Mouse (Mus musculus): ENCODE data around the gene Btbd3. TPM values are rescaled to one million over a fixed set of nuclear protein-coding genes. Genes with fewer than 3 reads are reported as not detected.

Btbd3 gene
- polyA plus RNA-seq, 2 experiments = 1.8 to 2.0 TPM

DNA sequence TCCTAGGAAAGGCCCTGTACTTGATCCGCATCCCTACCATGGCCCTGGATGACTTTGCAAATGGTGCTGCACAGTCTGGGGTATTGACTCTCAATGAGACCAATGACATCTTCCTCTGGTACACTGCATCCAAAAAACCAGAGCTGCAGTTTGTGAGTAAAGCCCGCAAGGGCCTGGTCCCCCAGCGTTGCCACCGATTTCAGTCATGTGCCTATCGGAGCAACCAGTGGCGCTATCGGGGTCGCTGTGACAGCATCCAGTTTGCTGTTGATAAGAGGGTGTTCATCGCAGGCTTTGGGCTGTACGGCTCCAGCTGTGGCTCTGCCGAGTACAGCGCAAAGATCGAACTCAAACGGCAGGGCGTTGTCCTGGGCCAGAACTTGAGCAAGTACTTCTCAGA is 27.5 kb downstream of the Btbd3 start:
- no peak overlapping the region for H3K27ac ChIP-seq
- DNase-seq (ENCODE audit: low read depth in 3 of 3, low spot score in 3 of 3) (no peak), ATAC-seq (ENCODE audit: insufficient read depth) (no peak)
- no peaks in the 10 kb centered on the region for H3K4me1 ChIP-seq (replicated peaks; ENCODE audit: control insufficient read depth in 2 of 2, insufficient read depth in 2 of 2, low read length in 1 of 2)
- no peak overlapping the region for H3K9ac ChIP-seq (replicated peaks)
- WGBS (ENCODE audit: insufficient replicate concordance) = 89% methylated on average over 15 of the region's 15 CpGs
- H3K9me3 ChIP-seq (ENCODE audit: control insufficient read depth, low read length) = no peaks in the 10 kb centered on the region
- no peaks in the 10 kb centered on the region for H3K27me3 ChIP-seq (ENCODE audit: control insufficient read depth, insufficient read depth, low read length)
- H3K4me2 ChIP-seq (ENCODE audit: low read depth) = no peak overlapping the region
- H3K4me3 ChIP-seq (ENCODE audit: insufficient read depth in 1 of 2, low read depth in 2 of 2, low read length in 2 of 2) = no peak overlapping the region
- TF ChIP-seq CTCF (IDR thresholded peaks at IDR 0.05; ENCODE audit: low read depth) (no peak), EP300 (IDR thresholded peaks at IDR 0.05; ENCODE audit: low read depth) (no peak)
- H3K36me3 ChIP-seq (replicated peaks; ENCODE audit: control insufficient read depth, insufficient read depth, low read depth) = no peaks in the 10 kb centered on the region

DNA sequence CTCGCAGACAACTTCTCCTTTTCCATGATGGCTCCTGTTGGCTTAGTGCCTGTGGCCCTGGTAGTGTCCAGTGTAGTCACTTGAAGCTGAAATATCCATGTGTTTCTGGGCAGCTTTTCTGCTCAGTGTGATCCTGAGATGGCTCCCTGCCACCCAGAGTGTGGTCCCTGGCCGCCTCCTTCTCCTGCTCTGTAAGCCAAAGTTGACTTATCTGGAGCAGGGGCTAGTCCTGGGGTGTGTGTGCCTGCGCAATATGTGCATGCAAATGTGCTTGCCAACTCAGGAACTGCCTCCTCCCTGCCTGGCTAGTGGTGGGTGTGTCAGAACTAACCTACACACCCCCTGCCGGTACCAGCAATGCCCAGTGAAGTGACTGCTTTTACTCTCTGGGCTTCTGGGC is 29.4 kb downstream of the Btbd3 start:
- Histone ChIP-seq H3K9ac (replicated peaks) (no peak overlapping the region), H3K4me3 (ENCODE audit: insufficient read depth in 1 of 2, low read depth in 2 of 2, low read length in 2 of 2) (no peak overlapping the region), H3K36me3 (replicated peaks; ENCODE audit: control insufficient read depth, insufficient read depth, low read depth) (no peaks in the 10 kb centered on the region), H3K27me3 (ENCODE audit: control insufficient read depth, insufficient read depth, low read length) (no peaks in the 10 kb centered on the region), H3K9me3 (ENCODE audit: control insufficient read depth, low read length) (no peaks in the 10 kb centered on the region), H3K4me2 (ENCODE audit: low read depth) (no peak overlapping the region), H3K27ac (no peak overlapping the region), H3K4me1 (replicated peaks; ENCODE audit: control insufficient read depth in 2 of 2, insufficient read depth in 2 of 2, low read length in 1 of 2) (no peaks in the 10 kb centered on the region)
- WGBS (ENCODE audit: insufficient replicate concordance) = 62% methylated on average over 4 of the region's 4 CpGs
- ATAC-seq (ENCODE audit: insufficient read depth) = no peak
- TF ChIP-seq EP300 (IDR thresholded peaks at IDR 0.05; ENCODE audit: low read depth) = no peak
- TF ChIP-seq CTCF (IDR thresholded peaks at IDR 0.05; ENCODE audit: low read depth) = no peak
- no peak for DNase-seq (ENCODE audit: low read depth in 3 of 3, low spot score in 3 of 3)

DNA sequence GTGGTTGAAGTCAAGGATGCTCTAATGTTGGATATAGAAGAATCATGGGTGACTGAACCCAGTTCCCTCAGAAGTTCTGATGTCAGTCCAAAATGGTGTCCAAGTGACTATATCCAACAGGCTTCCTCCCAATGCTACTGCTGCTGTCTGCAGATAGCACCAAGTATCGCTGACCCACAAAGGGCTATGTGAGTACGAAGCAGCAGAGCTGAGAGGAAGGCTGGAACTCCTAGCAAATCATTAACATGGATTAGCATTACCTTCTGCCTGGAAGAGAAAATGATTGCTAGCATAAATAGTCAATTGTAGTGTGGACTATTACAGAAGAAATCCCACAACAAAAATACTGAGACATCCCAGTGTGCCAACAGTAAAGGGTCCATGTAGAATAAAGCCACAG is 33.8 kb downstream of the Btbd3 start:
- H3K4me1 ChIP-seq (replicated peaks; ENCODE audit: control insufficient read depth in 2 of 2, insufficient read depth in 2 of 2, low read length in 1 of 2) = no peaks in the 10 kb centered on the region
- DNase-seq (ENCODE audit: low read depth in 3 of 3, low spot score in 3 of 3) = no peak
- no peaks in the 10 kb centered on the region for H3K36me3 ChIP-seq (replicated peaks; ENCODE audit: control insufficient read depth, insufficient read depth, low read depth)
- TF ChIP-seq CTCF (IDR thresholded peaks at IDR 0.05; ENCODE audit: low read depth) = no peak
- TF ChIP-seq EP300 (IDR thresholded peaks at IDR 0.05; ENCODE audit: low read depth) = no peak
- H3K9me3 ChIP-seq (ENCODE audit: control insufficient read depth, low read length) = no peaks in the 10 kb centered on the region
- H3K9ac ChIP-seq (replicated peaks) = no peak overlapping the region
- no peak overlapping the region for H3K4me3 ChIP-seq (ENCODE audit: insufficient read depth in 1 of 2, low read depth in 2 of 2, low read length in 2 of 2)
- 54% methylated on average over 2 of the region's 2 CpGs for WGBS (ENCODE audit: insufficient replicate concordance)
- ATAC-seq (ENCODE audit: insufficient read depth) = no peak
- no peak overlapping the region for H3K4me2 ChIP-seq (ENCODE audit: low read depth)
- no peaks in the 10 kb centered on the region for H3K27me3 ChIP-seq (ENCODE audit: control insufficient read depth, insufficient read depth, low read length)
- no peak overlapping the region for H3K27ac ChIP-seq

DNA sequence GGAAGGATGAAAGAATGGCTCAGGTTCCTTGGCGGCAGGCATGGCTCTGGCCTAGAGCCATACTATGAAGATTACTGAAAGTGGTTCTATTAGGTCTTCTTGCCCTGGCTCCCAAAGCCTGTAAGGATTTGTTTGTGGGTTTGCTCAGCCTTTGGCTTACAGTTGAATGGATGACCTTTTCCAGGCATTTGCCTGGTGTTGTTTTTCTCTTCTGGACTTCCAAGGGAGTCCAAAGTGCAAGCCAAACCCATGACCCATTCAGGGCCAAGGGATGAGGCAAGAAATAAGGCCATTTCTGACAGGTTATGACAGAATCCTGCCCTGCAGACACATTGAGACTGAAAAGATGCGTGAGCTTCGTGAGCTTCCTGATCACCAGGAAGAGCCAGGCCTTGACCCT is 37.9 kb downstream of the Btbd3 start:
- Histone ChIP-seq H3K27me3 (ENCODE audit: control insufficient read depth, insufficient read depth, low read length) (no peaks in the 10 kb centered on the region), H3K36me3 (replicated peaks; ENCODE audit: control insufficient read depth, insufficient read depth, low read depth) (no peaks in the 10 kb centered on the region), H3K4me3 (ENCODE audit: insufficient read depth in 1 of 2, low read depth in 2 of 2, low read length in 2 of 2) (no peak overlapping the region), H3K27ac (no peak overlapping the region), H3K4me1 (replicated peaks; ENCODE audit: control insufficient read depth in 2 of 2, insufficient read depth in 2 of 2, low read length in 1 of 2) (no peaks in the 10 kb centered on the region), H3K9me3 (ENCODE audit: control insufficient read depth, low read length) (no peaks in the 10 kb centered on the region), H3K4me2 (ENCODE audit: low read depth) (no peak overlapping the region), H3K9ac (replicated peaks) (no peak overlapping the region)
- ATAC-seq (ENCODE audit: insufficient read depth) (no peak), DNase-seq (ENCODE audit: low read depth in 3 of 3, low spot score in 3 of 3) (no peak)
- no peak for TF ChIP-seq EP300 (IDR thresholded peaks at IDR 0.05; ENCODE audit: low read depth)
- no peak for TF ChIP-seq CTCF (IDR thresholded peaks at IDR 0.05; ENCODE audit: low read depth)
- 60% methylated on average over 3 of the region's 3 CpGs for WGBS (ENCODE audit: insufficient replicate concordance)

GRCm38 (mm10) chr2:138306236-138306635 is 49.9 kb downstream of the Btbd3 start:
- no peak overlapping the region for H3K4me2 ChIP-seq (ENCODE audit: low read depth)
- no peak for DNase-seq (ENCODE audit: low read depth in 3 of 3, low spot score in 3 of 3)
- H3K27me3 ChIP-seq (ENCODE audit: control insufficient read depth, insufficient read depth, low read length) = no peaks in the 10 kb centered on the region
- no peak overlapping the region for H3K4me3 ChIP-seq (ENCODE audit: insufficient read depth in 1 of 2, low read depth in 2 of 2, low read length in 2 of 2)
- H3K27ac ChIP-seq = no peak overlapping the region
- no peaks in the 10 kb centered on the region for H3K9me3 ChIP-seq (ENCODE audit: control insufficient read depth, low read length)
- TF ChIP-seq CTCF (IDR thresholded peaks at IDR 0.05; ENCODE audit: low read depth) = no peak
- TF ChIP-seq EP300 (IDR thresholded peaks at IDR 0.05; ENCODE audit: low read depth) = no peak
- no peaks in the 10 kb centered on the region for H3K36me3 ChIP-seq (replicated peaks; ENCODE audit: control insufficient read depth, insufficient read depth, low read depth)
- WGBS (ENCODE audit: insufficient replicate concordance) = 68% methylated on average over 2 of the region's 2 CpGs
- no peaks in the 10 kb centered on the region for H3K4me1 ChIP-seq (replicated peaks; ENCODE audit: control insufficient read depth in 2 of 2, insufficient read depth in 2 of 2, low read length in 1 of 2)
- no peak for ATAC-seq (ENCODE audit: insufficient read depth)
- H3K9ac ChIP-seq (replicated peaks) = no peak overlapping the region
